Mouse (Mus musculus) ES-CJ7 (cell line): ENCODE data around the gene Gapt.
"Not testable (repeated sequence)": the region's sequence is repeated elsewhere in the genome, so short reads cannot be mapped to it uniquely, and the experiment has no call there.

Source experiments
- DNase-seq: peaks from one replicate; pipeline ENCODE4 v3.0.0; 2011; ENCODE audit warnings: low read depth, low spot score

Gene Gapt

DNA sequence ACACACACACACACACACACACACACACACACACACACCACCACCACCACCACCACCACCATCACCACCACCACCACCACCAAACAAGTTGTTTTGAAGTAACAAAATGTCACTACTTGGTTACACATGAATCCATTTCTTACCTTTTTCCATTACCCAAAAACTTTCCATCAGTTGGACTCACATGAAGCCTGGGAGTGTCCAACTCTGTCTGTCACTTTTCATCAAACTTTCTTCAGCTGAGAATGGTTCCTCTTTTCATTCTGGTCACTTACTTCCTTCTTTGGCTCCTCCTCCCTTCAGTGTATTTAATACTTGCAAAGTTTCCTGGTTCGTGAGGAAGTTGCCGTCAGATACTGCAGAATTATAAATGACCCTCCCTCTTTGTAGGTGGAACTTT lies at the start of gene Gapt:
Gene Gapt (minus strand): TSS at position 259 of the 400 bp plus-strand sequence.
- no peak for DNase-seq

DNA sequence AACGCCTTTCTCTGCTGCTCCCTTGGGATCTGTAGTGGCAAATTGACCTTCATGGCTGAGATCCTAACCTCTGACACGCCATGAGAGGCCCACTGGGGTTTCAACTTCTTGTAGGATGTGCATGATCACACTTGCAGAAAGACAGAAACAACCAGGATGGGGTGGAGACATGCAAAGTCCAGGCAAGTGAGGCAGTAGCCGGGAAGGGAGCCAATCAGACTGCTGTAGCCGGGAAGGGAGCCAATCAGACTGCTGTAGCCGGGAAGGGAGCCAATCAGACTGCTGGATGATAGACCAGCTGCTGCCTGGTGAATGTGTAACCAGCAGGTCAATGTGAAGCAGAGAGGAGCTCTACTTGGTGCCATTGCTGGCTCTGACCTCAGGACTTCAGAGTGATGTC lies 49.2 kb upstream of the Gapt start:
- peak; percentile 21 for DNase-seq

DNA sequence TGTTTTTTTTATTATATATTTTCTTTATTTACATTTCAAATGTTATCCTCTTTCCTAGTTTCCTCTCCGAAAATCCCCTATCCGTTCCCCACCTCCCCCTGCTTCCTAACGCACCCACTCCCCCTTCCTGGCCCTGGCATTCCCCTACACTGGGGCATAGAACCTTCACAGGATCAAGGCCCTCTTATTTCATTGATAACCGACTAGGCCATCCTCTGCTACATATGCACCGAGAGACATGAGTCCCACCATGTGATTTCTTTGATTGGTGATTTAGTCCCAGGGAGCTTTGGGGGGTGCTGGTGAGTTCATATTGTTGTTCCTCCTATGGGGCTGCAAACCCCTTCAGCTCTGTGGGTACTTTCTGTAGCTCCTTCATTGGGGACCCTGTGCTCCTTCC lies 47.7 kb upstream of the Gapt start:
- DNase-seq = not testable (repeated sequence)

DNA sequence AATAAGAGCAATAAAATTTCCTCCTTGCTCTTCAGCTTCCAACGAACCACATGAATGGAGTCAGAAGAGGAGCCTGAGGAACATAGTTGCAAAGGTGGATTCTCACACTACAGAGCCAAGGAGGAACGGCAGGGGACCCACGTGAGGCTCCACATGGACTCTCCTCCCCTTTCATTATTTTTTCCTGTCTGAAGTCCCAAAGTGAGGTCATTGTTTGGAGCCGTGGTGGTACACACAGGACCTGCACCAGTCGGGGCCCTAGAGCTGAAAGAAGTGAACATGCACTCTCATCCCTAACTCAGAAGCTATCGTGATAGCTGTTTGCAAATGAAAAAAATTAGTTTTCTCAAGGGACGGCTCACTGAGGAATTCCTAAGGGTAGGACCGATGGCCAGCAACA lies 47.1 kb upstream of the Gapt start:
- no peak for DNase-seq

DNA sequence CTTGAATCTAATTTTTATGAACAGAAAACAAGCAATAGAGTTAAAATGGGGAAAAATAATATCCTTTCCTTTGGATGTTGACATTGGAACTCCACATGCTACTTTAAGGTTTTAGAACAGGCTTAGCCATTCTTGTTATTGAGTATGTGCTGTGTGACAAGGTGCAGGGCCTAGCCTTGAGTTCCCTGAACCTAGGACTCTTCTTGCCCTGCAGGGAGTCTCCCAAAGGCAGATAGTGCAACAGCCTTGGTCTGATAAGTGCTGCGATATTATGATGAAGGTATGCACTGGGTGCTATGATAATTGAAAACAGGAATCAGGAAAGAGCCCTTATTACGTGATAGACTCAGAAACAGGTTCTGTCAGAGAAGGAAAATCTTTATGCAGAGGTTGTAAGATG lies 44.9 kb upstream of the Gapt start:
- DNase-seq = no peak

DNA sequence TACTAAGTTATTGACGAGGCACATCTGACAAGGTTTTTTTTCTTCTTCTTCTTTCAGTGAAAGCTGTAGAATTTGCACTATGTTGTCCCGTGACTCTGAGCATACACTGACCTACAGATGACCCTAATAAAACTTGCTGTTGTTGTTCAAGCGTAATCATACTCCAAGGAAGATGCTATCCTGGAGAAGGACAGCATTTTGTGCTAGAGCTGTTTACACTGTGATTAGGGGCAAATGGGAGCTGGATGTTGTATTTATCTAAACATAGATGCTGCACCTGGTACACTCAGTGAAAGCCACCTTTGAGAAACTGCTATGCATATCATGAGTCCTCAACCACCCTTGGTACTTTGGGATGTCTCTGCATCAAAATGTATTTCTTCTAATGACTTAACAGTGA lies 44.4 kb upstream of the Gapt start:
- no peak for DNase-seq

DNA sequence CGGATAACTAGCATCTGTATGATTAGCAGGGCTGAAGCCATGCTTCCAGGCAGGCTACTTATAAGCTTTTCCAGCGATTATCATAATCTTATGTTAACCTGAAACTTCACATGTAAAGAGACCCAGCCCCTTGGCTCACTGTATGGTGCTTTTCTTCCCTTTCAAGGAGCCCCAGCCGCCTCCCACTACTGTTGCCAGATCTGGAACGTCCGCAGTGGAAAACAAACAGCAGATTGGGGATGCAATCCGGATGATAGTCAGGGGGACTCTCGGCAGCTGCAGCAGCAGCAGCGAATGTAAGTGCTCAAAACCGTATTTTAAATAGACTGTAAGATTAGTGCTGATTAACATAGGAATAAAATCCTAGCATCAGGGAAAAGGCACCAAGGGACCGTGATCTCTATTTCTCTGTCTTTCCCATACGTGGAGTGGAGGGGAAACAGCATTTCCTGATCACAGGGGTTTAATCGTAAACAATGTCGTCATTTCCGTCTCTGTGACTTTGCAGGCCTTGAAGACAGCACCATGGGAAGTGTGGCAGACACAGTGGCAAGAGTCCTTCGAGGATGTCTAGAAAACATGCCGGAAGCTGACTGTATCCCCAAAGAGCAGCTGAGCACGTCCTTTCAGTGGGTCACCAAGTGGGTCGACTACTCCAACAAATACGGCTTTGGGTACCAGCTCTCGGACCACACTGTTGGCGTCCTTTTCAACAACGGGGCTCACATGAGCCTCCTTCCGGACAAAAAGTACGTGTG lies 41.7 kb upstream of the Gapt start:
- no peak for DNase-seq

DNA sequence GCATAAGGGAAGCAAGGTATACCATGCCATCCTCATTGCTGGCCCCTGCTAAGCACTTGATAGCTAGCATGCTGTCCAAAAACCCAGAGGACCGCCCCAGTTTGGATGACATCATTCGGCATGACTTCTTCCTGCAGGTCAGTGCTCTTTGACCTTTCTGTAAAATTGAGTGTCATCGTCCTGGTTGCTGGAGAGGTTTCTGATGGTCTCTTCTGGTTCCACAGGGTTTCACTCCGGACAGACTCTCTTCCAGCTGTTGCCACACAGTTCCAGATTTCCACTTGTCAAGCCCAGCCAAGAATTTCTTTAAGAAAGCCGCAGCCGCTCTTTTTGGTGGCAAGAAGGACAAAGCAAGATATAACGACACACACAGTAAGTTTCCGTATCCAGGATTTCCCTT lies 40.8 kb upstream of the Gapt start:
- no peak for DNase-seq

DNA sequence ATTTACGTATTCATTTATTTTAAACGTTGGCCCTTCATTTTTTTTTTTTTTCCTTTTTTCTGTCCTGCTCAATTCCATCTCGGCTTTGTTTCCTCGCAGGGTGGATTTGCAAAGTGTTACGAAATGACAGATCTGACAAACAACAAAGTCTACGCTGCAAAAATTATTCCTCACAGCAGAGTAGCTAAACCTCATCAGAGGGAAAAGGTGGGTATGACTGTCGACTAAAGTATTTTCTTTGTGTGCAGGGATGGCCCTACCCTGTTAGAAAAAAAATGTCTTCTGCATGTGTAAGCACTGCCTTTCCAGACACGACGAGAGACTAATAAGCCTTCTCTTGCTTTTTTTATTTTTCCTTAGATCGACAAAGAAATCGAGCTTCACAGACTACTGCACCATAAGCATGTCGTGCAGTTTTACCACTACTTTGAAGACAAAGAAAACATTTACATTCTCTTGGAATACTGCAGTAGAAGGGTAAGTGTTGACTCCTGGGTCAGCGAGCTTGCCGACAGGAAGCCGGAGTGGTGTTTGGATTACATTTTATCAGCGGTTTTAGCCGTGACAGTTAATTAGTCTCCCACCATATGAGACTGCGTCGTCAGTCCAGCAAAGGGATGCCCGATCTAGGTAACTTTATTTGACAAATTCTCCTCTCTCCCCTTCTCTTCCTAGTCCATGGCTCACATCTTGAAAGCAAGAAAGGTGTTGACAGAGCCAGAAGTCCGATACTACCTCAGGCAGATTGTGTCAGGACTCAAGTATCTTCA lies 39.1 kb upstream of the Gapt start:
- DNase-seq = no peak

DNA sequence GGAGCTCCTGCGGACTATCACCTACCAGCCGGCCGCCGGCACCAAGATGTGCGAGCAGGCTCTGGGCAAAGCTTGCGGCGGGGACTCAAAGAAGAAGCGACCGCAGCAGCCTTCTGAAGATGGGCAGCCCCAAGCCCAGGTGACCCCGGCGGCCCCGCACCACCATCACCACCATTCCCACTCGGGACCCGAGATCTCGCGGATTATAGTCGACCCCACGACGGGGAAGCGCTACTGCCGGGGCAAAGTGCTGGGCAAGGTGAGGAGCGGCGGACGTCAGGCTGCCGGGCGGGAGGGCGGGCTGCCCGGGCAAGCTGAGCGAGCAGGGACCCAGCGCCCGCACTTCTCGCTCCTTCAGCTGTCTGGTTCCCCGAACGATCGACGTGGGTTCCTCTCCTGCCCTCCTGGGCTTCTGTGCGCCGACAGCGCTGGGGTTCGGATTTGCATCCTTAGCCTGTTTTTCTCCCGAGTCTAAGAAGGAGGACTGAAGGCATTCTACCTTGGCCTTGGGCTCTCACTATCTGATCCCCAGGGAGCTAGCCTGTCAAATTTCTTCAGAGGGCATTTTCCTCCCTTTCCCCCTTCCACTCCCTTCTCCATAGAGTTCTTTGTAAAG lies 38.3 kb upstream of the Gapt start:
- peak; percentile 19 for DNase-seq

DNA sequence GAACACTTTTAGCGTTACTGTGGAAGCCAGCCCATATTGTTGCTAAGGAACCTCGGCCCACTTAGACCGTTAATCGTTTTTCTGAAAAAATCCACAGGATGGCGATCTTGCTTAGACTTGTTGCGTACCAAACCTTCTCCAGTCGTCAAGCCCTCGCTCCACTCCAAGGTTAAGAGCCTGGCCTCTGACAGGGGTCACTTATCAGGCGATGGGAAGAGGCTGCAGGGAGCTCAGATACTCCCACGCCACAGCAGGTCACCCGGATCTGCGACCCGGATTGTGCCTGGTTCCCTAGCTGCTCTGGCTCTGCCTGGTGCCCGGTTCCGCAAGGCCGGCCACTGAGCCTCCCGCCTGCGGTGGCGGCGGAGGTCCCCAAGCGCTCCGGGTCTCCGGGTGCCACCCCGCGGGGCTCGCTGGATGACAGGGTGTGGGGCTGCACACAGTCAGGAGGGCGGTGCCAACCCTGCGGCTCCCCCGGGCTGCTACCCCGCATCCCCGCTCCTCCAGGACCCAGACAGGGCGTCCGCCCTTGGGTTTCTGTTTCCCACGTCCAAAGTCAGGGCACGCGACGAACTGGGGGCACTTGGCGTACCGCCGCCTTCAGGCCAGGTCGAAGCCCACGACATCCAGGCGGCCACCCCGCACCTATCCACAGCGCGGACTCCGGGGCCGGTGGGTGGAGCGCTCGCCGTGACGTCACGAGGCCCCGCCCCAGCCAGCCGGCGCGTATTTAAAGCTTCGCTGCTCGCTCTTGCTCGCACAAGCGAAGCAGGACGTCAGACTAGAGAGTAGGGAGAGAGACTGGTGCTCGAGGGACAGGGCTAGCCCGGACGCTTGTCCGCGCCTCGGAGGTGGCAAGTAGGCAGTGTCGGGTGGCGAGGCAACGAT lies 37.5 kb upstream of the Gapt start, which contains the start of gene Plk2:
Gene Plk2 (plus strand): TSS at position 756 of the 888 bp plus-strand sequence.
- DNase-seq = peak; percentile 85

DNA sequence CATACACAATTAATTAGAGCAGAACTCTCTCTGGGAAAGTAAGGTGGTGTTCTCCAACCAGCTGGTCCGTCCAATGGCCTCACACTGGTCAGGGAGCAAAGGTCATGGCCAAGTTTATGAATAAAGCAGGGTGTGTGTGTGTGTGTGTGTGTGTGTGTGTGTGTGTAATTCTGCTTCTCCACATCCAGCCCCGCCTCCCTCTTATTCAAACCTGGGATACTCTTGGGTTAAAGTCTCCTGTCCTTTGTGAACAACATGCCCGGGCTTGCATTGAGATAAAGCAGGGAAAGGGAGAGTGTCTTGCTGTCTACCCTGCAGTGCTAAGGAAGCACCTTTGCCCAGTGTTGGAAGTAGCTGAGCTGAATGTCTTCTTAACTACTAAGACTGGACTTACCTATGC lies 35.6 kb upstream of the Gapt start:
- peak; percentile 36 for DNase-seq

DNA sequence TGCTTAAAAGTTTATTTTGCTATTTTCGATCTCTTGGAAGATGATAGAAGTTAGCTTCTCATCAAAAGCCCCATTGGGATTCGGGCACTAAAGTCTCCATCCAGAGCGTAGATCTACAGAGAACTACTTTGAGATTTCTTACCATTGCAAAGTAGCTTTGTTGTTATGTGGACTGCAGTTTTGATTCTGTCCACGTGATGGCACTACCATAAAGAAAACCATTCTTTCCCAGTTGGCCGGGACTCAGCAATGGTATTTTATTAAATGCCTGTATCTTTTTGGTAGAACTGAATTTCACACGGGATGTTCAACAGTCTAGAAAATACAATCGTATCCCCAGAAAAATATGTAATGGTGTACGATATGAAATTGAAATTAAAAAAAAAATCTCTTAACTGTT lies 35.2 kb upstream of the Gapt start:
- peak; percentile 48 for DNase-seq

DNA sequence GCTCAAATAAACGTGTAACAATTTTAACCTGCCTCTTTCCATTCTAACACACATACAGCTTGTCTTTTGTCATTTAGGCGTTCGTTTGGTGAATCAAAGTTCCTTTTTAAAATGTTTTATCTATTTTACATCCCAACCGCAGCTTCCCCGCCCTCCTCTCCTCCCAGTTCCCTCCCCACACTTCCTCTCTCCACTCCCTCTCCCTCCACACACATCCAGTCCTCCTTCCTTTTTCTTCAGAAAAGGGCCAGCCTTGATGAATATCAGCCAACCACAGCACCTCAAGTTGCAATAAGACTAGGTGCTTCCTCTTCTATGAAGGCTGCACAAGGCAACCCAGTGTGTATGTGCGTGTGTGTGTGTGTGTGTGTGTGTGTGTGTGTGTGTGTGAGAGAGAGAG lies 27.5 kb upstream of the Gapt start:
- DNase-seq = no peak

DNA sequence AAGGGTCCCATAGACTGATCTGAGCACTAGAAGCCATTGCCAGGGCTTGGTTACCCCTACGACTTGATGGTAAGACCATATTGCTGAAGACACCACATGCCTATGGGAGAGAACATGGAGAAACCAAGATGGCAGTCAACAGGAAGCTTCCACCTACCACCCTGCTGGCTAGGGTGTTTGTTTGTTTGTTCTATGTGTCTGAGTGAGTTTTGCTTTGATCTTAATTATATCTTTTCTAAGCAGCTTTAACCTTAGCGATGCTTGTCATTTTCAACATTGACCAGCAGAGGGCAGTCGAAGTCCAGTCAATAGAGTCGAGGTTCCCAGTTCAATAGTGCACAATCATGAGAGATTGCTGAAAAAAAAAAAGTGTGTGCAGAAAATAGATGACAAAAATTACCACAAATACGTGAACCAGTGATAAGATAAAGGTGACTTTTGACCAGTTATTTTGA lies 25.5 kb upstream of the Gapt start:
- peak; percentile 54 for DNase-seq

DNA sequence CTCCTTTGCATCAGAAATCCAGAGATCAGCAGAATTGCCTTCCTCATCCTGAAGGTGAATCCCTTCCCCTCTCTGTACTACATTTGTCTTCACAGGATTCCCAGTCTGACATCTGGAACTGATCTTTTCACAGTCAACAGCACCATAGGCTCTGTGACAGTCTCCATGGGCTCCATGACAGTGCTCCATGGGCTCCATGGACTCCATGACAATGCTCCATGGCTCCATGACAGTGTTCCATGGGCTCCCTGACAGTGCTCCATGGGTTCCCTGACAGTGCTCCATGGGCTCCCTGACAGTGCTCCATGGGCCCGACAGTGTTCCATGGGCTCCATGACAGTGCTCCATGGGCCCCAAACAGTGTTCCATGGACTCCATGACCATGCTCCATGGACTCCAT lies 12.7 kb upstream of the Gapt start:
- DNase-seq = no peak

DNA sequence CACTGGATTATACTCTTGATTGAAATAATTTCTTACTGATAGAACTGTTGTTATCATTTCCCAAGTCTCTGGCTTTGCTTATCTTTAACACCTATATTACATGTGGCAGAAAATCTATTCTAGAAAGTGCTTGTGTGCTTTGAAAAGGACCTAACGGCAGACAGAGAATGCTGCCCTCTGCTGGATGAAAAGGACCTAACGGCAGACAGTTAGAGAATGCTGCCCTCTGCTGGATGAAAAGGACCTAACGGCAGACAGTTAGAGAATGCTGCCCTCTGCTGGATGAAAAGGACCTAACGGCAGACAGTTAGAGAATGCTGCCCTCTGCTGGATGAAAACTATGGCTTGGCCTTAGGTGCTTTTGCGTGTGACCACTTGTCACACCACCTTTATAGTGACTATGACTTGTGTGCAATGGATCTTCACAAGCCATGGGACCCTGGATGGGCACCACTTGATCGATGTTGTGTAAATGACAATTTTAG lies 11.6 kb upstream of the Gapt start:
- DNase-seq = peak; percentile 20

DNA sequence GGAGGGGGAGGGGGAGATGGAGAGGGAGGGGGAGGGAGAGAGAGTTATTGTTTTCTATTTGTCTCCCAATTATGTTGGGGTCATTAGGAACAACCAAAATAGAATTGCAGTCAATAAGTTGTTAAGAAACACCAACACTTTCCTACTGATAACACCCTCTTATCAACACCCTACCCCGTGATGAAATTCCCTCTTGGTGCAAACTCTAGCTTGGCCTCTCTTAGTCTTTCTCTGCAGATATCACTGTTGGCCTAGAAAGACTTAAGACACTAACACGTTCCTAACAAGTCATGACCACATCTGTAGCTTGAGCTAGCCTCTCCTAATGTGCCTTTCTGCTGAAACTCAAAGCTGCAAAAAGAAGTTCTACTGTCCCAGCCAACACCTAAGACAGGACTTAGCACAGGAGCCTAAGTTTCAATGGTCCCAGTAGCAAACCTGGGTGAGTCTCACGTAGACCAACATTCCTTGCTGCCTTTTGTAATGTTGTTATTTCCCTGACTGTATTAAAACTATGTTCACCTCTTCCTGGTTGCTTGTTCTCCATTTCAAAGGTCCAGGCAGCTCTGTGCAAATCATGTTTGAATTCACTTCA lies 11.1 kb upstream of the Gapt start:
- no peak for DNase-seq

DNA sequence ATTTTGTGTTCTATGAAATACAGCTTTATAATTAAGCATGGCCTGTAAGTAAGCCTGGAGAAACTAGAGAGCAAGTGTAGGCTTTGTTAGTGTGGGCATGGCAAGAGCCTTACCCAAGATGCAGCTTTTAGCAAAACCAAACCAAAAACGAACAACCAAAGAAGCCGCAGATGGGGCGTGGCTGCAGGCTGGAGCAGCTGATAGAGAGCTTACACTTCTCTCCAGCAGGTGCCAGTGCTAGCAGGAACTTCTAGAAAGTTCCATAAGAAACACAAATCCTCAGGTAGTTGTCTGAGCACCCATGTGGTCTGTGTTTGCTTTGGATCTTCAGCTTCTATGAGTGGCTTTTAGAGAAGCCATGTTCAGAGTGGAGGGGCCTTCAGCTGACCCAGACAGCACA lies 9.5 kb upstream of the Gapt start:
- DNase-seq = no peak

DNA sequence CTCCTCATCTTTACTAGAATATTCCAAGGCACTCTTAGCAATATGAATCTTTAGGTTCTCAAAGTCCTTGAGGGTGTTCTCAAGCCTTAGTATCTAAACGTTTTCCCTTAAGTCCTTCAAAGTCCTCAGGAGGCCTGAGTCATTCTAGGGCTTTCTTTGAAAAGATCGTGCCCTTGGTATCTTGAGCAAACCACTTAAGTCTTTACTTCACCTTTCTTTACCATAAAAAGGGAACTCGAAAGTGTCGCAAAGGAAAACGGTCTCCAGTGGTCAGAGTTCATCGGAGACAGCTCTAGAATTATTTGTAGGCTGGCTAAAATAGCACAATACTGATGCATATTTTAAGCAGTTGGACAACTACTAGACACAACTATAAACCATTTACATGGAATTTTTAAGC lies 6.7 kb upstream of the Gapt start:
- DNase-seq = no peak

DNA sequence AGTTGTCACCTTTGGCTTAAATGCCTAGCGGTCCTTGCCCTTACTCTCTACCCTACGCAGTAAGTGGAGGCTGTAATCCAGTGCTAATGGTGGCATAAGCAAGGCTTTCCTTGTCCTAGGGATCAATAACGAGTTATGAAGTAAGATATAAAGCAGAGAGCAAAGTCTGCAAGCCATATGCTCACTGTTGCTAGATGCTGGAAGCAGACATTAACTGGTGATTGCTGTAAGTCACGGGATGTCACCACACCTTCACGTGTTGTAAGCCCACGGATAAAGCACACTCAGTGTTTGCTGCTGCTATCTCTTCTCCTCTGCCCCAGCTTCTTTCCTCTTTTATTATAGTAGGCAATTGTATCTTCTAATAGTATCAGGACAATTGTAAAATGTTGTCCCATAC lies 5.9 kb downstream of the Gapt start:
- DNase-seq = no peak
